Mouse (Mus musculus) Muller cell, postnatal 12 days (primary cell): ENCODE measurements at regions not wholly inside any gene's neighbourhood (a gene's known extent, or its start where the extent isn't known, plus 50 kb on each side); places are given as distances from the start of the nearest gene placed in this dataset.

Experiments used
- DNase-seq: peaks from one replicate; pipeline ENCODE4 v3.0.0-alpha.2; 2015; ENCODE audit errors: inconsistent ontology term

DNA sequence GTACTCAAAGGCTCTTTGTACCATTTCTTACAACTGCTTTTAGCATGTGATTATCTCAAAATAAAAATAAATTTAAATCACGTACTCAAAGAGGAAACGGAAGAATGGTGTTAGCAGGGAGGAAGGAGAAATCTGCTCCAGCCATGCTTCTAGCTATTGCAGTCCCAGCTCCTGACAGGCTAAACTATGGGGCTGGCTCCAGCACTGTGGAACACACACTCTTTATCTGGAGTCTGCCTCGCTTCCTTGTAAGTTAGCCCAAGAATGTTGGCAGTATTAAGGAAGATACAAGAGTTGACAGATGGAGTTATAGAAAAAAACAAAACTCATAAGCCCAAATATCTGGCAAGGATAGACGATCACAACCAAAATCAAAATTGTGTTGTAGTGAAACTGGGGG, 161.5 kb upstream of the AI593442 start:
- DNase-seq: no peak

DNA sequence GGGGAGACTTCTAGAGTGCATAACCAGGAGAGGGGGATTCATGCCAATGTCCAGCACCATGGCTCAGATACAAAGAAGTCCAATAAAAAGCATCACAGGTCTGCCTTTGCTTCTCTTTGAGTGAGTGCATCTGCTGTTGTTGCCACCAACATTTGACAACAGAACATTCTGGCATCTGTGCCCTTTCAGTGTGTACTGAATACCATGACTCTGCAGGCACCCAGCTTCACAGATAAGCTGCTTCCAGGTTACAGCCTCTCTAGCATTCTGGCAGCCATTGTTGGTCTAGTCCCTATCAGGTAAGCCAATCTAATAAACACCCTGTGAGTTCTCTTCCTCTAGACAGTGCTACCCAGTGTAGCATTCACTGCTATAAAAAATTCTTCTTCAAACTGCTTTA, 160.4 kb upstream of the AI593442 start:
- no peak for DNase-seq

DNA sequence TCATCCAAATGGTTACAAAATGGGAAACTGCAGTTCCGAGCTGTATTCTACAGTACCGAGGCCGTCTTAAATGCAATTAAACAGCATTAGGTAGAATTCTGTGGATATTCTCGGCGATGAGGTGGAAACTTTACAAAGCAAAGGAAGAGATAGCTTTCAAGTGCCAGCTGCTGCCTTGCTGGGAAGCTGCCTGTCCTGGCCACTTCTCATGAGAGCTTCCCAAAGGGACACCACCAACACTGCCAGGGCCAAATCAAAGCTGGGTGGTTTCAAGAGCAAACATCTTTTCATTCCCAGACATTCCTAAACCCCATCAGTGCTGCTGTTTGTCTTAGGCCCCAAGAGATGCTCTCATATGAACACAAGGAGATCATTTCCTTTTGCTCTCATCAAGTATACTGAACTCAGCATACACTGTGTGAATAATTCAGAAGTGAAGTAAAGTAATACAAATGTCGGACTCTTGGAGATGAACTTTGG, 156.6 kb upstream of the AI593442 start:
- DNase-seq: no peak

DNA sequence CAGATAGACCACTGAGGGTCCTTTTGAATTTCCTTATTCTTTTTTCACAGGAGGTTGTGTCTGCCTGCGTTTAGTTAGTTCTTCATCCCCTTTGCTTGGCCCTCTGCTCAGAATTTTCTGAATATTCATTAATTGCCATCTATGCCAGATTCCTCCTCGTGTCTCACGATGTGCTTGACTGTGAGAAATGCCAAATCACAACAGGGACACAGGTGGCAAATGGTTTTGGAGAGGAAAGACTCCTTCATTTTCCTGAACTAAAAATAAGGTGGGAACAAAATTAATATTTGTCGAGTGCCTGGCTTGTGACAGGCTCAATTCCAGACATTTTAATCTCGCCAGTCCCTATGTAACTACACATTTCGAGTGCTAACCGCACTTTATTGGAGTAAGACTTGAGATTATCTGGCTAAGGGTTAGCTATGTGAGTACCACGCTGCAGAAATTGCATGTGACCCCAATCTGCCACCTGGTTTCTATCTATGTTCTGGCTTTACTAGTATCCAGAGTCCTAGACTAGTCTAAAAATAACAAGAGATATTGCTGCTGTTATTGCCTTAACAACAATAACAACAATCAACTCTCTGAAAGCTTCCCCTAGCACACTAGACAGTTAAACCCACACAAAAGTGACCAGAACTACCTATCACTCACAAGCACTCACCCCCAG, 156.0 kb upstream of the AI593442 start:
- no peak for DNase-seq

DNA sequence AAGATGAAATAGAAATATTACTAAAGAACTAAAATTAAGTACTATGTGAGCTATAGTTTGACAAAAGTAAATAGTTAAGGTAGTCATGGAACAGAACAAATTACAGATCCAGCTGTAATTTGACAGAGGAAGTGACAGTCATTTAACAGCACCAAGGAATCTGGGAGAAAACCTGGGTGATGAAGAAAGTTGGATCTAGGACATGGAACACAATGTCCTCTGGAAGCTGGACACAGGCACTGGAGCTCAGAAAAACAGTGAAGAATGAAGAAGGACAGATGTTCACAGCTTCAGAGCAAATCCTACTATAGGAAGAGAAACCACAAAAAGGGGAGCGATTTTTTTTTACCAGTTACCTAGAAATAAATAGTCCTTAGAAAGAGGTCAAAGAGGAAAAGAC, 147.2 kb upstream of the AI593442 start:
- no peak for DNase-seq

DNA sequence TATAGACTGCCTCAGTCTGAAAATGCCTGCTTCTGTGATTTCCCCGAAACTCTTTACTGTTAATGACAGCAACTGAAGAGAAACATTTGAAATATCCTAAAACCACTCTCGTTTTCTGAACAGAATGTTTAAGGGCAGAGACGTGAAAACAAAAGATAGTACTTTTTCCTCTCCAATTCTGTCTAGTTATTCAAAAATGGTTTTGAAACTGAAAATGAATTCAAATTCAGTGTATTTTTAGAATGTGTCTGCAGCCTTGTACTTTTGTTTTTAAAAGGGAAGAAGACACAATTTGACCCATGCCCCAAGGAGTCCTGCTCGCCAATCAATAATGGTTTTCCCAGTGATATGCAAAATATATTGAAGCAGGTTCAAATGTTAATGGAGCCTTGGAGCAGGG, 136.7 kb upstream of the AI593442 start:
- DNase-seq: no peak

DNA sequence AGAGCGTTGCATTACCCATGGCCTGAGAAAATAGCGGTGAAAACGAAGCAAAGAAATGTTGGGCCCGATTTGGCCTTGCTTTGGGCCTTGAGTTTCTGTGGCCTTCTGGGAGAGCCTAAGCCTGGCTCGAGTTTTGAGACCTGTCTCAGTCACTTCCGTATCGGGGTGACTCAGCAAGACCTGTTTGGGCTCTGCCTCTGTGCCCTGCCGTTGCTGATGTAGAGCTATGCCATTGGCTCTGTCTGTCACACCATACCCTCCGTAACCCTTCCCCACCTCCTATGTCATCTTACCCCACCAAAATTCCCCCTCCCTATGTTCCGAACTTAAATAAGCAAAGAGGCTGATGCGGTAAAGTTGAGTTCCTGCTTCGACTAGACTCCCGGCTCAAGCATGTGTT, 123.4 kb upstream of the AI593442 start:
- DNase-seq: no peak

DNA sequence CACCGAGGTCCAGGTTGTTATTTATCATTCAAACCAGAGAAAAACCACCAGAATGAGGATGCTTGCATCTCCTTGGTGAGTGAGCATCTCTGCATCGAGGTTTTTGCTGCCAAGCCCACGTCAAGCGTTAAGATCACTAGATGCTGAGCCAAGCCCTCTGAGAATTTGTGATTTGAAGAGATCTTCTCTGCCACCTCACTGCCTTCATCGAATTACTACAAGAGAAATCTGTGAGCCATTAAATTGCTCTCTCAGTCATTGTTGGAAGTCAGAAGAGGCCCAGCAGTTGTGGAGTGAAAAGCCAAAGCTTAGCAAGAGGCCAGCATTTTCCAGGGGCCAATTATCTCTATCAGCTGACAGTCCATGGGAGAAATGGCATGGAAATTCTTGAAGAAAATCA, 122.2 kb upstream of the AI593442 start:
- DNase-seq: peak; percentile 56

DNA sequence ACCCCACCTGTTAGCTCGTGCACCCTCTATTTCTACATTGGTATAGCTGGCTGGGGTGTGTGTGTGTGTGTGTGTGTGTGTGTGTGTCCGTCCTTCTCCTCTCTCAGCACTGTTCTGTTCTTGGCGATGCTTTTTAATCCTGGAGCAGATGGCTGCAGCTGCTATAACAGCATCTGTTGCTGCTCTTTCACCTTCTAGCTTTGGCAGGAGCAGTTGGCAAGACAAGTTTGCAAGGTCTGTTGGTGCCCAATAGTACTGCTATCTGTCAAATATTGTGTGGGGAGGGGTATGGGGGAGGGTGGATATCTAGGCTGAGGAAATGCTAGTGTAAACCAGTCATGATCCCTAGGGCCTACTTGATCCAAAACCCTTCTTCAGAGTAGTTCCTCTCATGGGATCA, 120.9 kb upstream of the AI593442 start:
- no peak for DNase-seq

DNA sequence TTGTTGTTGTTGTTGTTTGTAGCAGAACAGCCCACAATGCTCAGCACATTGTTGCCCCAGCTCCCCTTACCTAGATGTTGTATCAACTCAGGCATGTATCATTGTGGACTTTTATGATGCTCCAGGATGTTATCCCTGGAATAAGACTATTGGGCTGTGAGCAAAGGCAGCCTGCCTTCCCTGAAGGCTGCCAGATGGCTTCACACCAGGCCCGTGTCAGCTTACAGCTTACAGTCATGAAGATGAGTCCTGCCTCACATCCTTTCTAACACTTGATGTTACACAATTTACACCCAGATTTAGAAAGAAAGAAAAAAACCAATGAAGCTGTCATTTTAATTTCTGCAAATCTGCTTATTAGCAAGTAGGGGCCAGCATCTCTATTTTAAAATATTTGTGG, 113.0 kb upstream of the AI593442 start:
- peak; percentile 61 for DNase-seq

DNA sequence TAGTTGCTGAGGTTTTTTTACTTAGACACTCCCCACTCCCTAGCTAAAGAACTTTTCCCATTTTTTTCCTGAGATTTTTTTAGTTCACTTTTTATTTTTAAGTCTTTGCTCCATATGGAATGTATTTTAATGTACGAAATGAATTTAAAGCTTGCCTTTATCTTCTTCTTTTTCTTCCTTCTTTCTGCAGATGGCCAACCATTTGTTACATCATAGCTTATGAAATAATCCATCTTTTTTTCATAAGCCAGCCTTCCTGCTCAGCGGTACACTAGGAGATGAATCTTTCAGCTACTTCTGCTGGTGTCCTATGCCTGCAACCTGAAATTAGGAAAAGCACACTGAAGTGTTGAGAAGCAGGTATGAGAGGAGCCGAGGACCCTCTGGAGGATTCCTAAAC, 102.9 kb upstream of the AI593442 start:
- DNase-seq: no peak

DNA sequence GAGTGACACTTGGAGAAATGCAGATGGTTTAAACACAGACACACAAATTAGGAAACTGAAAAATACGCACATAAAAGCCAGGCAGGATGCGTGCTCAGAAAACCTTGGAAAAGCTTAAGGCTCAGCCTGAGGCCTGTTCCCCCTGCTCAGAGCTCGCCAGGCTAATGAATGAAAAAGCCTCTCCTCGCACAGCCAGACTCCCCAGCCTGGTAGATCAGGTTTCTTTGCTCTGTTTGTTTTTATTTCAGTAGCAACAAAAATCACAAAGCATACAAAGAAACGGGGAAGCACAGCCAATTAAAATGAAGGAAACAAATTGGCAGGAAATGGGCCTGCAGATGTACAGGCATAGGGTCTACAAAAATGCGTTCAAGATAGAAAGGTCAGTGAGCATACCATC, 97.0 kb upstream of the AI593442 start:
- peak; percentile 53 for DNase-seq

DNA sequence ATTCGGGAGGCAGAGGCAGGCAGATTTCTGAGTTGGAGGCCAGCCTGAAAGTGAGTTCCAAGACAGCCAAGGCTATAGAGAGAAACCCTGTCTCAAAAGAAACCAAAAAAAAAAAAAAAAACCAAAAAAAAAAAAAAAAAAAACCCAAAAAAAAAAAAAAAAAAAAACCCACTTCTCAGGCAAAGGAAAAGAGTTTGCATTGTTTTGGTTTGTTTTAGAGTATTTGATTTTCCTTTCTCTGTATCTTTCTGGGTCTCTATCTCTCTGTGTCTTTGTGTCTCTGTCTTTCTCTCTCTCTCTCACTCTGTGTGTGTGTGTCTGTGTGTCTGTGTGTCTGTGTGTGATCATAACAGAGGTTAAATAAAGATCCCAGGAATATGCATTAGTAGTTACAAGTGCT, 95.7 kb upstream of the AI593442 start:
- DNase-seq: no peak

DNA sequence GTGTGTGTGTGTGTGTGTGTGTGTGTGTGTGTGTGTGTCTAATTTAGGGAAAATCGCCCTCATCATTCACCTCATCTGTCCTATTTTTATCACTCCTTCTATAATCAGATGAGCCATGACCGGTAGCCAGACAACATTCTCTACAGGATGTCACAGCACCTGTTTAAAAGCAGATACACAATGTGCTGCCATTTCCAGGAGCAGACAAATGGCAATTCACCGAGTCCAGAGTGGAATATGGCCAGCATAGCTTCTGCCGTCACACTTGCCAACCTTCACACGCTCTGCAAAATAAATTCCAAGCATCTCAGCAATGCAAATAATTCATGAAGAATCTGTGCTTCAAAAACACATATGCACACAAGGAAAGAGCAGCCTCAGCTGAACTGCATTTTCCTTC, 88.5 kb upstream of the AI593442 start:
- DNase-seq: peak; percentile 5

DNA sequence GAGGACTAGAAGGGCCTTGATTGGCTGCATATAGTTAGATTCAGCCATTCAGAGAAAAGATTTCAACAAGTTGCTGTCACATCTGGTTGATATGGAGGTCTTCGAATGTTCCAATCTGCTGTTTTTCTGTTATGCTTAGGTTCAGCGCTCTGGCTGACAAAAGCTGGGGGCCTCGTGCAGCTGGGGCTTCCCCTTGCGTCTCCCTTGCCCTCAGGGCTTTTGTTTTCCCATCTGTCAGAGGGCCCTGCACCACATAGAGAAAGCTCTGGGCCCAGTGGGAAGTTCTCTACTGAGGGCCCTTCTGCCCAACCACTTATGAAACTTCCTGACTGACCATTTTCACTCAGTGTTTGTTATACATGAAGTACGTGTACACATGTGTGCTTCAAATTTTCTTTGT, 86.2 kb upstream of the AI593442 start:
- DNase-seq: no peak

DNA sequence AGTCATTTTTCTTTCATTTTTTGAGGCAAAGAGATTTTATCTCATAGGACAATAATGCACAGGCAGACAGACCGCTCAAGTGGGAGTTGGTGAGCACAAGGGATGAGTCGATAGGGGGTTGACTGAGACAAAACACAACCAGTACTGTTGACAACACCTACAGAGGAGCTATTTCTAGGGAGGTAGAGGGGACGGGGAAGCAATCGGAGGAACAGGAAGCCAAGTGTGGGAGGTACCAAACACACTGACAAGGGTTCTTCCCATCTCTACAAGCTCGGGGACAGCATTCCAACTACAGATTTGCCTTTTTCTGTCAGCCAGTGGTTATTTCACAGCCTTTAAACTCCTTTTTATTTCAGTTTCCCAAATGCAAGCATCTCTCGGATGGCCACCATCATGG, 83.3 kb upstream of the AI593442 start:
- no peak for DNase-seq

DNA sequence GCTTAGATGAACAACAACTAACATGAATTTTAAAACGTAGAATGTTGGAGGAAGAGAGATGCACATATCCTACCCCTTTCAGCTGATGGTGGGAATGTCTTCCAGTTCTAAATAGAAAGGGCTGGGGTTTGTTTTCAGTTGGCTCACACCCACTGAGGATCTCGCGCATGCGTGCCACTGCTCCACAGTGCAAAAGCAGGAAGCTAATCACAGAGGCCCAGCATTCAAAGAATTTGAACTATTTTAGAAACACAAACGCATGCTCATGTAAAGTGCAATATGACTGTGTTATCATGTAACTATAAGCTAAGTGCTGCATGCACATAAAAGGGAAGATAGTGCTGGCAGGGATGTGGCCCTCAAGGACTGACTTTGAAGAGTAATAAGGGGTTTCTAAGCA, 81.7 kb upstream of the AI593442 start:
- DNase-seq: no peak

DNA sequence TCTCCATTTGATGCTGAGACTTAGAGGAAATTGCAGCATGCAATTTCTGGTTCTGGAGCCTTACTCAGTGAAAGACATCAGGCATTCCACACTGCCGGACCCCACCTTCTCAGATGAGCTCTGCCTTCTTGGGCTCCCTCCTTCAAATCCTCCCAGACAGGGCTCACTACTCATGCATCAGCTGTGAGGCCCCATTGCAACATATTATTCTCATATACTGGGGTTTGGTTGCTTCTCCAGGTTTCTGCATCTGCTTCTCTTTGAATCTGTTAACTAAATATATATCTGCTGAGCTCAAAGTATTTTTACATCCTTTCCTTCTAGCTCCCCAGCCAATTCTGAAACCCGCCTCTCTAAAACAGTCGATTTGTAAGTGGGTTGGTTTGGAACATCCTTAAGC, 68.8 kb upstream of the AI593442 start:
- no peak for DNase-seq

DNA sequence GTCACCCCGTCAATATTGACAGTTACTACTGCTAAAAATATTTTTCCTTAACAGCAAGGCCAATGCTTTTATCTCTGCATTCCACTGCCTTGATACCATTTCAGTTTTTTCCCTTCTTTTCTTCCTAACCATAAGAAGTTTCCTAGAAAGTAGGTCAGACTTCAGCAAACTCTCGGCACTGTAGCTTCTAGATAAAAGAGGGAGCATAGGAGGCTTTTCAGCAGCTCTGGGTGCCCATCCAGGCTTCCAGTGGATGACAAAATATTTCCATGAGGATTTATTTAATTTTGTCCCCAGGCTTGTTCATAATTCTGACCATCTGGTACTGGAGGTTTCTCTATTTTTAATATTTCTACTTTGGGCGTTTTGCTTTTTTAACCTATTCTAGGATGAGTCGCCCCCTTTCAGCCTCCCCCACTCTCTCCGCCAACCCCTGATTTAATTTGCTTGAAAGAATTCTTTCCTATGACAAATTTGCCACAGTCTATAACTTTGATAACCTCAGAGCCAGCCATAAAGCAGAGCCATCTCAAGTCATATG, 59.0 kb upstream of the AI593442 start:
- no peak for DNase-seq
